Mouse (Mus musculus) lung, postnatal 0 days (tissue): ENCODE measurements around the gene Med27.

Experiments used
- CTCF ChIP-seq: IDR thresholded peaks from 2 replicates; pipeline ENCODE4 v1.5.1; 2016; ENCODE audit warnings: antibody characterized with exemption, mild to moderate bottlenecking
- EP300 ChIP-seq: IDR thresholded peaks from 2 replicates; pipeline ENCODE4 v1.6.1; 2016; ENCODE audit warnings: antibody characterized with exemption, mild to moderate bottlenecking, control low read depth

- TF ChIP-seq EP300 (no peak), CTCF (no peak)
Observed at GRCm38 (mm10) chr2:29493396-29494031, 146.9 kb downstream of the Med27 start.
